Mouse (Mus musculus) adrenal gland, adult 18-20 months (tissue): ENCODE data around the gene Qtrt2. TPM values are rescaled to one million over a fixed set of nuclear protein-coding genes. Genes with fewer than 3 reads are reported as not detected.

Source experiments
- DNase-seq, 2 experiments: peaks; one replicate each; pipeline ENCODE4 v3.0.0; 2021 to 2022; ENCODE audit warnings: low spot score in 2 of 2
- total RNA-seq, 2 experiments: library from RNA; stranded (reverse); gene quantifications; 1 replicate in 1 of 2; 2 replicates in 1 of 2; pipeline ENCODE4 v1.2.3; 2021

The Qtrt2 gene
- total RNA-seq, 2 experiments from 2014 or later: 34.7 to 35.0 TPM

- no peak for DNase-seq
These were observed 763 bp downstream of the Qtrt2 start for GRCm38 (mm10) chr16:43925846-43926245.

- DNase-seq: no peak
These were observed 1.5 kb downstream of the Qtrt2 start for GRCm38 (mm10) chr16:43925001-43925558.

GRCm38 (mm10) chr16:43922630-43923029 lies 4.0 kb downstream of the Qtrt2 start:
- no peak for DNase-seq

DNA sequence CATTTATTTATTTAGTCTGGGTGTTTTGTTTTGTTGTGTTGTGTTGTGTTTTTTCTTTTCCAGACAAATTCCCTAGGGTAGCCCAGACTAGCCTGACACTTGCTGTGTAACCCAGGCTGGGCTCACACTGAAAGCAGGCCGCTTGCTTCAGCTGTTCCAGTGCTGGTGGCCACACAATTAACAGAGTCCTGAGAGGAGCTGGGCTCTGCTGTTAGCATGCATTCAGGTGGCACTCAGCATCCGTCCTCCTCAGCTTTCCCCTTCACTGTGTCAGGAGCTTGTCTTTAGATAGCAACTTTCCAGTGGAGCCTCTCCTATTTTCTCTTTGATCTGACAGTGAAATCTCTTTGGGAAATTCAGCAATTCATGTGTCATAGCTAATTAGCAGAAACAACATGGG lies 4.6 kb downstream of the Qtrt2 start:
- no peak for DNase-seq

- no peak for DNase-seq
These were observed 7.7 kb downstream of the Qtrt2 start for GRCm38 (mm10) chr16:43918867-43919266.

DNA sequence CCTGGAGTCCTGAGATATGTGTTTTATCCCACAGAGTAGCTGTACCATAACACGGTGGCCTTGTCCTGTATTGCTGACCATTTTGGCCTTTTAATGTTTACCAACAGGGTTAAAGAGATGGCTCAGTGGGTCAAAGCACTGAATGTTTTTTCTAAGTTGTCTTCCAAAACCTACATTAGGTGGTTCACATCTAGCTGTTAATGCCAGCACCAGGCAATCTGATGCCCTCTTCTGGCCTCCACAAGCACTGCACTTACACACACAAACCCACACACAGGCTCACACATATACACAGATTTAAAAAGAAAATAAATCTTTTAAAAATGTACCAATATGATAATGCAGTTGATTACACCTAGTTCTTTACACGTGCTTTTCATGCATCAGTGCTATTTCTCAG lies 17.7 kb downstream of the Qtrt2 start:
- DNase-seq: no peak

DNA sequence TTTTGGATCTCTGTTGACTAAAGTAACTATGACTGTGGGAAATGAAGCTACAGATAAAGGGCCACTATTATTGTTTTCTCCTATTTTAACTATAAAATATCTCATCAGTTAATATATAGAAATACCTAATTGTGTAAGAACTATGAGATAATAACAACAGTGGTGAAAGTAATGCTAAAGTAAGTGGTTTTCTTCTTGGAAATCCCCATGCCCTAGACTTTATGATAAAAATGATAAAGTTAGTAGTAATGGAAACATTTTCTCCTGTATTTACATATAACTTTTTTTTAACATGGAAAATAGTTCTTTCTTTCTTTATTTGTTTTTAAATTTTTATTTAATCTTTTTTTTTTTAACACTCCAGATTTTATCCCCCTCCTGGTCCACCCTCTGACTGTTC lies 26.0 kb downstream of the Qtrt2 start:
- DNase-seq: no peak

DNA sequence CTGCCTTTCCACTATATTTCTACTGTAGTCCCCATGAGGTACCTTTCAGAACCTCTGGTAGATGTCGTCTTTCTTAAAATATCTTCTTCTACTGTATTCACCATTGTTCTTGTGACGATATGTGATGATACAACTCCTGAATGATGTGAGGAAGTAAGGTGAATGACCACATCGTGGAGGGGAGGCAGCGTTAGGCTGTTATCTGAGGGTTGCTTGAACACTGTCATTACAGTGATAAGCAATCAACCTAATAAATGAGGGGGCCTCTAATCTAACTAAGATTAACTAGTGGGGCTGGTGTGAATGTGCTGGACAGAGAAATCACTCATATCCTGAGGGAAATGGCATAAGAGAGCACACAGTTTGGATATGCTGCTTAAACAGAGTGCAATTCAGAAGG lies 26.5 kb downstream of the Qtrt2 start:
- no peak for DNase-seq

DNA sequence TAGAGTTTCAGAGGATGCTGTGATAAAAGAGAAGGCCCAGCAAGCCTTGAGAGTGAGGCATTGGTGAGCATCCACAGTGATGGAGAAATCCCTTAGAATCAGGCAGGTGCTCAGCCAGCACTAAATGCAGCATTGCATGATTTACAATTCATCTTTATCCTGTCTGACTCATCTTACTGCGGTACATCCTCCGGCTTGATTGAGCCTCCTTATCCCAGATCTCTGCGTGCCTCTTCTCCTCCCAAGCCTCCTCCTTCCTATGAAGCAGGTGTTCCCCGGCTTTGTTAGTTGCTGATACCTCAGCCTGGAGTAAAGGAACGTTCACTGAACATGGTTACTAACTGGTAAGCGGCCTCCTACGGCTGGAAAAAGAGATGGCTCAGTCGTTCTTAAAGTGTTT lies 32.1 kb downstream of the Qtrt2 start:
- DNase-seq: no peak

DNA sequence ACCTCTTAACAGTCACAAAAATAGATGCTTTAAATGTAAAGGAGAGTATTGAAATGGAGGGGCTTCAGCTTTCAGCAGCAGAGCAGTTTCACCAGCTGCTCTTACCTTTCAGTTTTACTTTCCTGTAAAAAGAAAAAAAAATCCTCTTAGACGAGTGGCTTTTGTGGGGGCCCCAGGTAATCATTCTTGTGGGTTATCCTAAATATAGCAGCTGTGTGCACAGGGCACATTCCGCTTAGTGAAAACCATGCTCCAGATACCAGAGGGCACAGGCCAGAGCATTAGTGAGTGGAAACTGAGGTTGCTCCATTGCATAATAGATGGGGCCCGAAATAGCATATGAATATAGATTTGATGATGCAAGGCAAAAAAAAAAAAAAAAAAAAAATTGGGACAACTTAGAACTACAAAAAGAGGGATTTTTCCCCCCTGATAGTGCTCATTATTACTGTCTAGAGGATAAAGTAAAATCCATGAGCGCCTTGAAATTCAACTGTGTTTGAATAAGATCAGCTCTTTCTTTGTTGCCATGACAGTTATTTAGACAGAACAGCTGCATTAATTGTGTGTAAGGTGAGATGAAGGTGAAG lies 35.8 kb downstream of the Qtrt2 start:
- DNase-seq: no peak

DNA sequence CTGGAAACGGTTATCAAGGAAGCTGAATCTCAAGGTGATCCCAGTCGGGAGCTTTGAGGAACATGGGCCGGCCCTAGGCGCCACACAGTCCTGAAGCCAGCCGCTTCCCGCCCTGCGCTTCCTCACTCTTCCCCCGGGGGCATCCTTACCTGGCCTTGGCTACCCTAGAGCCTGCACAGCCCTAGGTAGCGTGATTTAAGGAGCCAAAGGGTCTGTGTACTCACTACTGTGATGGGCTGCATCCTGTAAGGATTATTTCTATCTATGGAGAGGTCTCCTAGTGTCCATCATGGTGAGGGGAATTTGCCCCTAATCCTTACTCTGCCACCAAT lies 36.6 kb downstream of the Qtrt2 start:
- DNase-seq: no peak

DNA sequence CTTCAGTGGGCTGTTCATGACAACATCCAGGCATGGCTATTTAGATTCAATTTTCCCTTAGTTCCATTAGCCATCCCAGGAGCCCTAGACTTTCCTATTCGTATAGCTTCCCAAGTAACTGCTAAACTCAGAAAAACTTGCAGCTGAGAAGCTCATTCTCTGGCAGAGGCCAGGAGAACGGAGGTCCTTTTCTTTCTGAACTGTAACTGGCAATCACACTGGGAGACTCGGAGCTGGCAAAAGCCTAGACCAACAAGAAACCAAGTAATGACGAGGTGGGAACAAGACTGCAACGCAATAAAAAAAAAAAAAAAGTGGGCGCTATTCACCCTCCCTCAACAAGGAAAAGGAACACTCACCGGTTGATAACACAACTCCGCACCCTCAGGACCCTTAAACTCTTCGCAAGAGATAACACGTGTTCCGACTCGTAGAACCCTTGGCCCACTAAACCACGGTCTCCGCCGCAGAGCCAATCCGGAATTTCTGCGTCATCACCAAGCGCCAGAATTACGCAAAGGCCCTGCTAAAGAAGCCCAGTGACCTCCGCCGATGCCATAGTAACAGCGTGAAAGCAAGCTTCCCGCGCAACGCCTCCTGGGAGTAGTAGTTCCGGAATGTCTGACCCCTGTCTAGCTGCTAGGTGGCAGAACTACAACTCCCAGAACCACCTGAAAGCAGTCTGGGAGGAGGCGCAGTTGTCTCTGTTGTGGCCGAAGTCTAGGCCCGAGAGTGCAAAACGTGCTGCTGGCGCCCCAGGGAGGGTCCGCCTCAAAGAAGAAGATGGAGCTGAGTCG lies 37.2 kb downstream of the Qtrt2 start, which contains the start of gene Ccdc191:
TSS of gene Ccdc191 (plus strand) at position 593 of the 797 bp plus-strand sequence.
- DNase-seq: peak; percentile 97 to 98

DNA sequence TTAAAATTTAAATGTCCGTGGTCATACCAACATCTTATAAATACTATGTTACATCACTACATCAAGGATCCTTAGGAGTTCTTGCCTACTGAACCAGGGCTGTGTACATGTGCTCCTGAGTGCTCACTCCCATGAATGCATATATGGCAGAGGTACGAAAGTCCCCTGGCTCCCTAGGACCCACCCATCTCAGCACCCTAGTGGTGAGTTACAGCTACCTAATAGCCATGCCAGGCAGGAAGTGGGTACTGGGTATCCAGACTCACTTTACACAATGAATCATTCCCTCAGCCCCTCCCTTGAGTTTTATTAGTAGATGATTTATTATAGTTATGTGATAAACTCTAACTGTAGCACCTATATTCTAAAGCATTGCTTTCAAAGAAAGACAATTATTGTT lies 44.3 kb downstream of the Qtrt2 start:
- no peak for DNase-seq

DNA sequence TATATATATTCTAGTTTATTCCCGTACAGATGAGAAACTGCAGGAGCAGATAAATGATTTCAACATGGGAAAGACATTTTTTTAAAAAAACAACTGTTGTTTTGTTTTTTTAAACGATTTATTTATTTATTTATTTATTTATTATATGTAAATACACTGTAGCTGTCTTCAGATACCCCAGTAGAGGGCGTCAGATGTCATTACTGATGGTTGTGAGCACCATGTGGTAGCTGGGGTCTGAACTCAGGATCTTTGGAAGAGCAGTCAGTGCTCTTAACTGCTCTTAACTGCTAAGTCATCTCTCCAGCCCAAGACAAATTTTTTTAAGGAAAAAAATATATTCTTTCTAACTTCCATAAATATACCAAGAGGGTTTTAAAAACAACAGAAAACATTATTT lies 45.0 kb downstream of the Qtrt2 start:
- DNase-seq: no peak

GRCm38 (mm10) chr16:43879769-43880168 lies 46.8 kb downstream of the Qtrt2 start:
- no peak for DNase-seq

- no peak for DNase-seq
These were observed 55.2 kb downstream of the Qtrt2 start for GRCm38 (mm10) chr16:43871419-43871818.

- no peak for DNase-seq
These were observed 56.8 kb downstream of the Qtrt2 start for GRCm38 (mm10) chr16:43869805-43870204.

- no peak for DNase-seq
These were observed 66.0 kb downstream of the Qtrt2 start for GRCm38 (mm10) chr16:43860624-43861023.

DNA sequence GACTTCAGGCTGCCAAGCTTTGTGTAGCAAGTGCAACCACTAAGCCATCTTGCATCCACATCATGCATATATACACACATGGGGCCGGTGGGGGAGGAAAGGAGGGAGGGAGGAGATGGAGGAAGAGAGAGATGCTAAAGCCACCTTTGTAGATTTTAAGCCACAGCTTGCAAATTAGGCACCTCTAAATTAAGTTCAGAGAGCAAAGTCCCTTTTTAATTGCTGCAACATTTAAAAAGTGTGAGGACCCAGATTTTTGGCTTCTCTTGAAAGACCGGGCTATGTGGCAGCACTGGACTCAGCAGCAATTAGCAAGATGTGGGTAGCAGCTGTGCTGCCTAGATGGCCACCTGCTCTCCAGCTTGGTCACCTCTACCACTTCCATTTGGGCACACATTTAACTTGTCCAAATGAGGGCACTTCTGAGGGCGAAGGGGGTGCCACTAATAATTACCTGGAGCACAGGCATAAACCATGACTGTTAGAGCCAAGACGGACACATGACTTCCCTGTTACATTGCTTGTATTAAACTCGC lies 67.6 kb downstream of the Qtrt2 start:
- no peak for DNase-seq

DNA sequence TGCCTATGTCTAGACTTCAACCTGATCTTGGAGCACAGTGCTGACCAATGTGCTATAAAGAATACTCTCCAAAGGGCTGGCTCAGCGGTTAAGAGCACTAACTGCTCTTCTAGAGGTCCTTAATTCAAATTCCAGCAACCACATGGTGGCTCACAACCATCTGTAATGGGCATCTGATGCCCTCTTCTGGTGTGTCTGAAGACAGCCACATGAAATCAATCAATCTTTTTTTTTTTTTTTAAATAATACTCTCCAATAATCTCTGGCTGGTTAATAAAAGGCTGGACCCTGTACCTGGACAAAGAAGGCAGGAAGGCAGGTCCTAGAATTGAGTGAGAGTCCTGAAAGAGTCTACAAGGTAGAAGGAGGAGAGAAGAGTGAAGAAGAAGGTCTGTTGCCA lies 76.8 kb downstream of the Qtrt2 start:
- no peak for DNase-seq

- no peak for DNase-seq
These were observed 85.4 kb downstream of the Qtrt2 start for GRCm38 (mm10) chr16:43841236-43841635.

GRCm38 (mm10) chr16:43831957-43832356 lies 94.7 kb downstream of the Qtrt2 start:
- DNase-seq: no peak
